Mouse (Mus musculus) mouse embryonic stem cell (cell line): ENCODE results near the gene Isoc2b.
"Not testable (repeated sequence)": the region's sequence is repeated elsewhere in the genome, so short reads cannot be mapped to it uniquely, and the experiment has no call there.

Experiments used
- in situ Hi-C, 2 experiments: fragments of 300-500 bp; cut with MboI; formaldehyde crosslinking; loops; 1 replicate in 1 of 2; 3 replicates in 1 of 2; pipeline ENCODE4 v1.14.3; 2019 to 2020; ENCODE audit warnings: low sequenced_read_pairs in 2 of 2, low pct_unique_long_range_greater_than_20kb in 1 of 2, mixed read lengths in 1 of 2; ENCODE audit not compliant: unreplicated experiment in 1 of 2

Isoc2b gene

GRCm38 (mm10) chr7:4870133-4870532, at the start of gene Isoc2b:
Isoc2b (minus strand) TSS chr7:4870258.
- in situ Hi-C loops: no loop called here

GRCm38 (mm10) chr7:4919096-4919495, 49.0 kb upstream of the Isoc2b start:
- in situ Hi-C loops: no loop called here

GRCm38 (mm10) chr7:4918681-4919080, 48.6 kb upstream of the Isoc2b start:
- in situ Hi-C loops: no loop called here

- in situ Hi-C loops: no loop called here
These were observed 47.4 kb upstream of the Isoc2b start for GRCm38 (mm10) chr7:4917494-4917893.

GRCm38 (mm10) chr7:4915669-4916416, 45.8 kb upstream of the Isoc2b start:
- in situ Hi-C loops: no loop called here

- in situ Hi-C loops: no loop called here
These were observed 45.1 kb upstream of the Isoc2b start, which contains the start of gene Zfp628 for GRCm38 (mm10) chr7:4915007-4915665. Zfp628 (plus strand) TSS chr7:4915217.

GRCm38 (mm10) chr7:4912248-4912647, 42.2 kb upstream of the Isoc2b start:
- in situ Hi-C loops: no loop called here

- in situ Hi-C loops: no loop called here
These were observed 41.5 kb upstream of the Isoc2b start for GRCm38 (mm10) chr7:4911561-4911960.

GRCm38 (mm10) chr7:4906466-4906950, 36.5 kb upstream of the Isoc2b start, which contains the start of gene Gm36210:
Gm36210 (minus strand) TSS chr7:4906516.
- in situ Hi-C loops: no loop called here

- in situ Hi-C loops: no loop called here
These were observed 32.3 kb upstream of the Isoc2b start for GRCm38 (mm10) chr7:4902404-4902803.

- in situ Hi-C loops: no loop called here
These were observed 31.1 kb upstream of the Isoc2b start for GRCm38 (mm10) chr7:4901171-4901570.

GRCm38 (mm10) chr7:4900523-4900851, 30.4 kb upstream of the Isoc2b start:
- in situ Hi-C loops: no loop called here

GRCm38 (mm10) chr7:4899649-4900522, 29.8 kb upstream of the Isoc2b start:
- in situ Hi-C loops: loop anchor here in 1 of 2 experiments (5.0 kb wide), 1 partner anchor 38 kb away; no protein-coding TSS in a partner anchor

- in situ Hi-C loops: loop anchor here in 1 of 2 experiments (5.0 kb wide), 1 partner anchor 37 kb away; no protein-coding TSS in a partner anchor
These were observed 29.0 kb upstream of the Isoc2b start for GRCm38 (mm10) chr7:4898851-4899648.

- in situ Hi-C loops: loop anchor here in 1 of 2 experiments (5.0 kb wide), 1 partner anchor 33 kb away; no protein-coding TSS in a partner anchor
These were observed 25.1 kb upstream of the Isoc2b start for GRCm38 (mm10) chr7:4895186-4895585.

- in situ Hi-C loops: no loop called here
These were observed 16.6 kb upstream of the Isoc2b start for GRCm38 (mm10) chr7:4886680-4887079.

- in situ Hi-C loops: not testable (repeated sequence)
These were observed 9.0 kb upstream of the Isoc2b start for GRCm38 (mm10) chr7:4879036-4879435.

- in situ Hi-C loops: no loop called here
These were observed 8.1 kb upstream of the Isoc2b start for GRCm38 (mm10) chr7:4878186-4878585.
